Mouse (Mus musculus): ENCODE measurements around the gene Zfp462.
A peak's percentile ranks its signal among the peaks of the same experiment; 100 is the strongest.

Gene Zfp462

GRCm38 (mm10) chr4:55049938-55050610 is 105.2 kb downstream of the Zfp462 start:
- DNase-seq, result no peak

GRCm38 (mm10) chr4:55051345-55051744 is 106.5 kb downstream of the Zfp462 start:
- no peak for DNase-seq

- no peak for DNase-seq
Measured at GRCm38 (mm10) chr4:55052686-55053085, 107.8 kb downstream of the Zfp462 start.

- peak; percentile 52 for DNase-seq
Measured at GRCm38 (mm10) chr4:55057666-55058455, 113.0 kb downstream of the Zfp462 start.

- no peak for DNase-seq
Measured at GRCm38 (mm10) chr4:55058901-55059300, 114.1 kb downstream of the Zfp462 start.

GRCm38 (mm10) chr4:55066341-55067170 is 121.7 kb downstream of the Zfp462 start:
- no peak for DNase-seq

GRCm38 (mm10) chr4:55071535-55071934 is 126.7 kb downstream of the Zfp462 start:
- no peak for DNase-seq

- peak; percentile 26 for DNase-seq
Measured at GRCm38 (mm10) chr4:55077133-55077889, 132.5 kb downstream of the Zfp462 start.

- DNase-seq, result peak; percentile 60
Measured at GRCm38 (mm10) chr4:55077902-55078716, 133.3 kb downstream of the Zfp462 start.

GRCm38 (mm10) chr4:55079056-55079455 is 134.2 kb downstream of the Zfp462 start:
- no peak for DNase-seq

GRCm38 (mm10) chr4:55084080-55084688 is 139.3 kb downstream of the Zfp462 start:
- peak; percentile 52 for DNase-seq

GRCm38 (mm10) chr4:55088153-55088552 is 143.3 kb downstream of the Zfp462 start:
- DNase-seq, result no peak

GRCm38 (mm10) chr4:55088922-55089321 is 144.1 kb downstream of the Zfp462 start:
- no peak for DNase-seq

GRCm38 (mm10) chr4:55097157-55097556 is 152.3 kb downstream of the Zfp462 start:
- DNase-seq, result no peak

- DNase-seq, result no peak
Measured at GRCm38 (mm10) chr4:55098366-55098765, 153.5 kb downstream of the Zfp462 start.

- DNase-seq, result peak; percentile 41
Measured at GRCm38 (mm10) chr4:55100851-55101250, 156.0 kb downstream of the Zfp462 start.

- peak; percentile 44 for DNase-seq
Measured at GRCm38 (mm10) chr4:55101601-55102000, 156.8 kb downstream of the Zfp462 start.

- no peak for DNase-seq
Measured at GRCm38 (mm10) chr4:55102382-55102781, 157.5 kb downstream of the Zfp462 start.

- DNase-seq, result no peak
Measured at GRCm38 (mm10) chr4:55103575-55103974, 158.7 kb downstream of the Zfp462 start.

GRCm38 (mm10) chr4:55117839-55118487 is 173.1 kb downstream of the Zfp462 start:
- no peak for DNase-seq

GRCm38 (mm10) chr4:55121126-55121525 is 176.3 kb downstream of the Zfp462 start:
- no peak for DNase-seq
